Mouse (Mus musculus) ES-E14 (cell line): ENCODE results near the gene Tomm7. TPM values are rescaled to one million over a fixed set of nuclear protein-coding genes. Genes with fewer than 3 reads are reported as not detected.

ENCODE experiments used
- DNase-seq: peaks from one replicate; pipeline ENCODE4 v3.0.0-alpha.2; 2013; ENCODE audit warnings: low read depth, low spot score
- H3K27ac ChIP-seq: 2 replicates; pipeline ENCODE4 v1.5.1; 2012; ENCODE audit warnings: low read depth, mild to moderate bottlenecking, low read length, moderate library complexity, mixed read lengths; ENCODE audit not compliant: poor library complexity, insufficient read depth, severe bottlenecking
- H3K36me3 ChIP-seq: 2 replicates; pipeline ENCODE4 v1.6.1; 2012; ENCODE audit warnings: mild to moderate bottlenecking, low read length, moderate library complexity, mixed read lengths; ENCODE audit not compliant: control insufficient read depth, poor library complexity, insufficient read depth, severe bottlenecking
- H3K4me1 ChIP-seq, 2 experiments: fragments of 150-350 bp in 1 of 2; sonication (generic) in 1 of 2; 2 replicates each; pipeline ENCODE4 v1.6.1; 2012; ENCODE audit warnings: low read length in 2 of 2, mild to moderate bottlenecking in 1 of 2, mixed read lengths in 1 of 2; ENCODE audit not compliant: control insufficient read depth in 2 of 2, insufficient read depth in 2 of 2, poor library complexity in 1 of 2
- H3K4me3 ChIP-seq, 2 experiments: fragments of 150-350 bp in 1 of 2; sonication (generic) in 1 of 2; 2 replicates each; pipeline ENCODE4 v1.5.1; 2012; ENCODE audit warnings: low read length in 2 of 2, low read depth in 1 of 2, mild to moderate bottlenecking in 1 of 2, mixed read lengths in 1 of 2; ENCODE audit not compliant: insufficient read depth in 1 of 2, poor library complexity in 1 of 2, severe bottlenecking in 1 of 2
- H3K9ac ChIP-seq: 2 replicates; pipeline ENCODE4 v1.6.1; 2012; ENCODE audit warnings: low read depth, mild to moderate bottlenecking, low read length, mixed read lengths; ENCODE audit not compliant: poor library complexity, insufficient read depth, severe bottlenecking
- H3K9me3 ChIP-seq: fragments of 150-350 bp; sonication (generic); 2 replicates; pipeline ENCODE4 v1.6.1; 2012; ENCODE audit warnings: low read depth, mild to moderate bottlenecking, low read length; ENCODE audit not compliant: control insufficient read depth, insufficient read depth
- CHD2 ChIP-seq: IDR thresholded peaks from 2 replicates; pipeline ENCODE4 v1.6.1; 2014; ENCODE audit warnings: mild to moderate bottlenecking, low read depth, low read length, inconsistent platforms
- HCFC1 ChIP-seq: IDR thresholded peaks from 2 replicates; pipeline ENCODE4 v1.6.1; 2012; ENCODE audit warnings: low read length, inconsistent platforms, borderline replicate concordance; ENCODE audit not compliant: insufficient read depth
- MAFK ChIP-seq: IDR thresholded peaks from 2 replicates; pipeline ENCODE4 v1.6.1; 2014; ENCODE audit warnings: mild to moderate bottlenecking, low read depth, low read length, inconsistent platforms; ENCODE audit not compliant: insufficient read depth
- ZC3H11A ChIP-seq: IDR thresholded peaks from 2 replicates; pipeline ENCODE4 v1.6.1; 2012; ENCODE audit warnings: low read depth, mild to moderate bottlenecking, inconsistent platforms, low read length, borderline replicate concordance
- ZNF384 ChIP-seq: IDR thresholded peaks from 2 replicates; pipeline ENCODE4 v1.6.1; 2012; ENCODE audit warnings: low read depth, low read length, inconsistent platforms
- in situ Hi-C, 2 experiments: fragments of 600-800 bp; cut with MboI; formaldehyde crosslinking; loops; one replicate each; pipeline ENCODE4 v1.15.1; 2025; ENCODE audit warnings: low sequenced_read_pairs in 2 of 2, inconsistent platforms in 1 of 2; ENCODE audit not compliant: unreplicated experiment in 2 of 2
- total RNA-seq: library from RNA; depleted of rRNA; stranded (reverse); fragments of 300-350 nt; gene quantifications from 2 replicates; pipeline ENCODE4 v1.2.3, GENCODE M21; 2012; rRNA removed

Gene Tomm7
- 230 and 247 TPM in 2 replicates for total RNA-seq

- DNase-seq = peak; percentile 97
- H3K4me1 ChIP-seq = 0 out of 4 replicates have a peak, but pooled peaks cover 0 to 1% of the 10 kb centered on the region in 2 experiments
- in situ Hi-C loops = no loop called here
Measured at GRCm38 (mm10) chr5:23843674-23844530, at the start of gene Tomm7. Tomm7 (minus strand) TSS chr5:23844161.

GRCm38 (mm10) chr5:23893156-23893863 lies 49.3 kb upstream of the Tomm7 start:
- Histone ChIP-seq H3K36me3 (no peaks in the 10 kb centered on the region), H3K9ac (no peak overlapping the region), H3K9me3 (no peaks in the 10 kb centered on the region), H3K4me1 (no peaks in the 10 kb centered on the region), H3K27ac (no peak overlapping the region), H3K4me3 (no peak overlapping the region)
- TF ChIP-seq ZNF384 (no peak), HCFC1 (no peak), MAFK (no peak), CHD2 (no peak), ZC3H11A (no peak)
- in situ Hi-C loops = no loop called here
- DNase-seq = no peak

More at GRCm38 (mm10) chr5:23843674-23844530, at the start of gene Tomm7:
- Histone ChIP-seq H3K27ac (peak within 1 kb of the TSS; percentile 35), H3K4me3 (peak within 1 kb of the TSS; percentile 73 to 78), H3K9me3 (no peaks in the 10 kb centered on the region), H3K9ac (peak within 1 kb of the TSS; percentile 80), H3K36me3 (peaks cover 2% of the 10 kb centered on the region)
- TF ChIP-seq HCFC1 (peak; percentile 77), MAFK (no peak)

- H3K4me3 ChIP-seq = no peak overlapping the region
- H3K9ac ChIP-seq = no peak overlapping the region
- H3K27ac ChIP-seq = no peak overlapping the region
- no peaks in the 10 kb centered on the region for H3K9me3 ChIP-seq
- no peak for TF ChIP-seq ZNF384
- TF ChIP-seq ZC3H11A = peak; percentile 50; the same call in 1 of the 2 replicates
- H3K4me1 ChIP-seq = no peaks in the 10 kb centered on the region
- no peaks in the 10 kb centered on the region for H3K36me3 ChIP-seq
- in situ Hi-C loops = no loop called here
- DNase-seq = peak; percentile 51
Measured at GRCm38 (mm10) chr5:23890734-23891133, 46.8 kb upstream of the Tomm7 start.

GRCm38 (mm10) chr5:23889461-23889860 lies 45.5 kb upstream of the Tomm7 start:
- in situ Hi-C loops = no loop called here
- Histone ChIP-seq H3K9ac (no peak overlapping the region), H3K4me3 (no peak overlapping the region), H3K27ac (no peak overlapping the region), H3K9me3 (no peaks in the 10 kb centered on the region), H3K4me1 (no peaks in the 10 kb centered on the region), H3K36me3 (no peaks in the 10 kb centered on the region)
- DNase-seq = no peak
- TF ChIP-seq MAFK = no peak
- TF ChIP-seq CHD2 = no peak
- no peak for TF ChIP-seq ZC3H11A
- TF ChIP-seq ZNF384 = no peak
- TF ChIP-seq HCFC1 = no peak
